Mouse (Mus musculus): Measurements from ENCODE around the gene Ms4a4b. TPM values are rescaled to one million over a fixed set of nuclear protein-coding genes. Genes with fewer than 3 reads are reported as not detected.
A peak's percentile ranks its signal among the peaks of the same experiment; 100 is the strongest.
"Not testable (repeated sequence)": the region's sequence is repeated elsewhere in the genome, so short reads cannot be mapped to it uniquely, and the experiment has no call there.

Ms4a4b gene
- polyA plus RNA-seq, 1 experiment: 9.6 TPM

- no peak for TF ChIP-seq POLR2A (IDR thresholded peaks at IDR 0.05; ENCODE audit: borderline replicate concordance, control insufficient read depth, low read depth, low read length)
- TF ChIP-seq CTCF (IDR thresholded peaks at IDR 0.05; ENCODE audit: control insufficient read depth, insufficient read depth, low read length): no peak
- no peak overlapping the region for H3K4me3 ChIP-seq (replicated peaks; ENCODE audit: control insufficient read depth, low read depth, low read length)
- no peak overlapping the region for H3K27ac ChIP-seq (ENCODE audit: control insufficient read depth, insufficient read depth, low read depth, low read length, poor library complexity)
- no peaks in the 10 kb centered on the region for H3K4me1 ChIP-seq (ENCODE audit: control insufficient read depth, insufficient read depth, low read length)
- WGBS: 69% methylated on average over 3 of the region's 3 CpGs
These were observed 51.2 kb downstream of the Ms4a4b start for GRCm38 (mm10) chr19:11494519-11494918.

GRCm38 (mm10) chr19:11496361-11496760 is 53.0 kb downstream of the Ms4a4b start:
- no peak overlapping the region for H3K27ac ChIP-seq (ENCODE audit: control insufficient read depth, insufficient read depth, low read depth, low read length, poor library complexity)
- WGBS: 77% methylated on average over 6 of the region's 6 CpGs

GRCm38 (mm10) chr19:11497300-11497699 is 53.9 kb downstream of the Ms4a4b start:
- not testable (repeated sequence) for H3K4me3 ChIP-seq (replicated peaks; ENCODE audit: control insufficient read depth, low read depth, low read length)

More at GRCm38 (mm10) chr19:11496361-11496760, 53.0 kb downstream of the Ms4a4b start:
- Histone ChIP-seq H3K4me3 (replicated peaks; ENCODE audit: control insufficient read depth, low read depth, low read length) (no peak overlapping the region), H3K4me1 (ENCODE audit: control insufficient read depth, insufficient read depth, low read length) (no peaks in the 10 kb centered on the region; the same call in 1 of the 2 replicates)
- no peak for TF ChIP-seq CTCF (IDR thresholded peaks at IDR 0.05; ENCODE audit: control insufficient read depth, insufficient read depth, low read length)

GRCm38 (mm10) chr19:11500796-11501195 is 57.4 kb downstream of the Ms4a4b start:
- Histone ChIP-seq H3K4me3 (replicated peaks; ENCODE audit: control insufficient read depth, low read depth, low read length) (no peak overlapping the region), H3K4me1 (ENCODE audit: control insufficient read depth, insufficient read depth, low read length) (no peaks in the 10 kb centered on the region; the same call in 1 of the 2 replicates), H3K27ac (ENCODE audit: control insufficient read depth, insufficient read depth, low read depth, low read length, poor library complexity) (no peak overlapping the region)
- TF ChIP-seq POLR2A (IDR thresholded peaks at IDR 0.05; ENCODE audit: borderline replicate concordance, control insufficient read depth, low read depth, low read length) (no peak), CTCF (IDR thresholded peaks at IDR 0.05; ENCODE audit: control insufficient read depth, insufficient read depth, low read length) (no peak)
- 48% methylated on average over 1 of the region's 1 CpGs for WGBS

More at GRCm38 (mm10) chr19:11497300-11497699, 53.9 kb downstream of the Ms4a4b start:
- 2% methylated on average over 1 of the region's 1 CpGs for WGBS
- H3K4me1 ChIP-seq (ENCODE audit: control insufficient read depth, insufficient read depth, low read length): not testable (repeated sequence)
- H3K27ac ChIP-seq (ENCODE audit: control insufficient read depth, insufficient read depth, low read depth, low read length, poor library complexity): peak overlapping the region; percentile 39; the same call in 1 of the 2 replicates

- H3K4me3 ChIP-seq (replicated peaks; ENCODE audit: control insufficient read depth, low read depth, low read length): no peak overlapping the region
- H3K27ac ChIP-seq (ENCODE audit: control insufficient read depth, insufficient read depth, low read depth, low read length, poor library complexity): no peak overlapping the region
- WGBS: 48% methylated on average over 4 of the region's 4 CpGs
- TF ChIP-seq CTCF (IDR thresholded peaks at IDR 0.05; ENCODE audit: control insufficient read depth, insufficient read depth, low read length) (no peak), POLR2A (IDR thresholded peaks at IDR 0.05; ENCODE audit: borderline replicate concordance, control insufficient read depth, low read depth, low read length) (no peak)
- H3K4me1 ChIP-seq (ENCODE audit: control insufficient read depth, insufficient read depth, low read length): no peaks in the 10 kb centered on the region; the same call in 1 of the 2 replicates
These were observed 58.0 kb downstream of the Ms4a4b start for GRCm38 (mm10) chr19:11501326-11501725.

GRCm38 (mm10) chr19:11504857-11505256 is 61.5 kb downstream of the Ms4a4b start:
- H3K4me3 ChIP-seq (replicated peaks; ENCODE audit: control insufficient read depth, low read depth, low read length): no peak overlapping the region
- H3K4me1 ChIP-seq (ENCODE audit: control insufficient read depth, insufficient read depth, low read length): no peaks in the 10 kb centered on the region; the same call in 1 of the 2 replicates
- 80% methylated on average over 1 of the region's 1 CpGs for WGBS
- TF ChIP-seq CTCF (IDR thresholded peaks at IDR 0.05; ENCODE audit: control insufficient read depth, insufficient read depth, low read length): no peak
- TF ChIP-seq POLR2A (IDR thresholded peaks at IDR 0.05; ENCODE audit: borderline replicate concordance, control insufficient read depth, low read depth, low read length): no peak
- H3K27ac ChIP-seq (ENCODE audit: control insufficient read depth, insufficient read depth, low read depth, low read length, poor library complexity): no peak overlapping the region

- TF ChIP-seq CTCF (IDR thresholded peaks at IDR 0.05; ENCODE audit: control insufficient read depth, insufficient read depth, low read length) (no peak), POLR2A (IDR thresholded peaks at IDR 0.05; ENCODE audit: borderline replicate concordance, control insufficient read depth, low read depth, low read length) (no peak)
- 11% methylated on average over 1 of the region's 1 CpGs for WGBS
These were observed 70.1 kb downstream of the Ms4a4b start for GRCm38 (mm10) chr19:11513458-11513857.

GRCm38 (mm10) chr19:11516246-11516645 is 72.9 kb downstream of the Ms4a4b start, which contains the start of gene Ms4a6b:
TSS of gene Ms4a6b (plus strand) at chr19:11516512.
- TF ChIP-seq POLR2A (IDR thresholded peaks at IDR 0.05; ENCODE audit: borderline replicate concordance, control insufficient read depth, low read depth, low read length): no peak
- TF ChIP-seq CTCF (IDR thresholded peaks at IDR 0.05; ENCODE audit: control insufficient read depth, insufficient read depth, low read length): no peak
- no peak within 1 kb of the TSS for H3K4me3 ChIP-seq (replicated peaks; ENCODE audit: control insufficient read depth, low read depth, low read length)

More at GRCm38 (mm10) chr19:11513458-11513857, 70.1 kb downstream of the Ms4a4b start:
- Histone ChIP-seq H3K27ac (ENCODE audit: control insufficient read depth, insufficient read depth, low read depth, low read length, poor library complexity) (no peak overlapping the region), H3K4me1 (ENCODE audit: control insufficient read depth, insufficient read depth, low read length) (peaks cover 1% of the 10 kb centered on the region; the same call in 1 of the 2 replicates), H3K4me3 (replicated peaks; ENCODE audit: control insufficient read depth, low read depth, low read length) (no peak overlapping the region)

More at GRCm38 (mm10) chr19:11516246-11516645, 72.9 kb downstream of the Ms4a4b start, which contains the start of gene Ms4a6b:
- peaks cover 1% of the 10 kb centered on the region; the same call in 1 of the 2 replicates for H3K4me1 ChIP-seq (ENCODE audit: control insufficient read depth, insufficient read depth, low read length)
- no peak within 1 kb of the TSS for H3K27ac ChIP-seq (ENCODE audit: control insufficient read depth, insufficient read depth, low read depth, low read length, poor library complexity)

Other genes starting within 250 kb of the Ms4a4b start
- gene Ms4a13, start 246.8 kb upstream of the Ms4a4b start, polyA plus RNA-seq (2011; ENCODE audit: insufficient read depth, insufficient read length, low replicate concordance, missing spikeins): not detected in 2 replicates
- gene Ms4a12, start 211.1 kb upstream of the Ms4a4b start, polyA plus RNA-seq (2011; ENCODE audit: insufficient read depth, insufficient read length, low replicate concordance, missing spikeins): 0.90 TPM in 1 of 2 replicates, not detected in the other
- 7.0 and 9.9 TPM in 2 replicates for gene Ms4a1, start 177.3 kb upstream of the Ms4a4b start, polyA plus RNA-seq (2011; ENCODE audit: insufficient read depth, insufficient read length, low replicate concordance, missing spikeins)
- gene Ms4a5, start 159.7 kb upstream of the Ms4a4b start, polyA plus RNA-seq (2011; ENCODE audit: insufficient read depth, insufficient read length, low replicate concordance, missing spikeins): not detected in 2 replicates
- 0.47 and 0.85 TPM in 2 replicates for gene Ms4a14, start 129.1 kb upstream of the Ms4a4b start, polyA plus RNA-seq (2011; ENCODE audit: insufficient read depth, insufficient read length, low replicate concordance, missing spikeins)
- gene Ms4a7, start 107.4 kb upstream of the Ms4a4b start, polyA plus RNA-seq (2011; ENCODE audit: insufficient read depth, insufficient read length, low replicate concordance, missing spikeins): 5.3 and 9.6 TPM in 2 replicates
- gene Ms4a4a, start 68.0 kb upstream of the Ms4a4b start, polyA plus RNA-seq (2011; ENCODE audit: insufficient read depth, insufficient read length, low replicate concordance, missing spikeins): 1.6 and 4.3 TPM in 2 replicates
- 8.4 and 16.7 TPM in 2 replicates for gene Ms4a4c, start 38.8 kb upstream of the Ms4a4b start, polyA plus RNA-seq (2011; ENCODE audit: insufficient read depth, insufficient read length, low replicate concordance, missing spikeins)
- 9.2 and 36.3 TPM in 2 replicates for gene Ms4a6c, start 25.8 kb downstream of the Ms4a4b start, polyA plus RNA-seq (2011; ENCODE audit: insufficient read depth, insufficient read length, low replicate concordance, missing spikeins)
- gene Gm8369, start 42.4 kb downstream of the Ms4a4b start, polyA plus RNA-seq (2011; ENCODE audit: insufficient read depth, insufficient read length, low replicate concordance, missing spikeins): 2.4 and 11.9 TPM in 2 replicates
- 6.0 and 15.7 TPM in 2 replicates for gene Ms4a6b, start 73.0 kb downstream of the Ms4a4b start, polyA plus RNA-seq (2011; ENCODE audit: insufficient read depth, insufficient read length, low replicate concordance, missing spikeins)
- 2.0 and 2.8 TPM in 2 replicates for gene Ms4a4d, start 93.2 kb downstream of the Ms4a4b start, polyA plus RNA-seq (2011; ENCODE audit: insufficient read depth, insufficient read length, low replicate concordance, missing spikeins)
- gene Ms4a6d, start 161.3 kb downstream of the Ms4a4b start, polyA plus RNA-seq (2011; ENCODE audit: insufficient read depth, insufficient read length, low replicate concordance, missing spikeins): 3.0 and 3.6 TPM in 2 replicates
- gene Ms4a2, start 180.2 kb downstream of the Ms4a4b start, polyA plus RNA-seq (2011; ENCODE audit: insufficient read depth, insufficient read length, low replicate concordance, missing spikeins): 1.3 and 3.6 TPM in 2 replicates
- 51.9 and 110 TPM in 2 replicates for gene Ms4a3, start 197.3 kb downstream of the Ms4a4b start, polyA plus RNA-seq (2011; ENCODE audit: insufficient read depth, insufficient read length, low replicate concordance, missing spikeins)
- gene Oosp2, start 217.0 kb downstream of the Ms4a4b start, polyA plus RNA-seq (2011; ENCODE audit: insufficient read depth, insufficient read length, low replicate concordance, missing spikeins): not detected in 2 replicates
- gene Oosp1, start 247.6 kb downstream of the Ms4a4b start, polyA plus RNA-seq (2011; ENCODE audit: insufficient read depth, insufficient read length, low replicate concordance, missing spikeins): not detected in 2 replicates

Measured in bone marrow, adult 2 months (tissue).